8 mouse cellular contexts compared by ENCODE assay signal in genomic region chr12:82171591-82171990, GRCm38 (mm10). TPM values are rescaled to one million over a fixed set of nuclear protein-coding genes. Genes with fewer than 3 reads are reported as not detected.
DNase-seq lines count a peak whose midpoint lies in the region; ATAC-seq lines count a peak whose summit lies in the region.

No protein-coding gene starts in this region.

- H3K27me3 ChIP-seq in heart, embryonic 14.5 days (ENCODE audit: control insufficient read depth, insufficient read depth, low read length) = no peaks in the 10 kb centered on the region
- peaks cover 23% of the 10 kb centered on the region for H3K27me3 ChIP-seq in liver, embryonic 15.5 days
- no peaks in the 10 kb centered on the region for H3K27me3 ChIP-seq in neural tube, embryonic 15.5 days (replicated peaks)

- H3K4me2 ChIP-seq in heart, embryonic 14.5 days (ENCODE audit: low read length) = peak overlapping the region; percentile 68
- H3K4me2 ChIP-seq in liver, embryonic 15.5 days = peak overlapping the region; percentile 87
- H3K4me2 ChIP-seq in neural tube, embryonic 15.5 days = peak overlapping the region; percentile 94

- no peaks in the 10 kb centered on the region for H3K36me3 ChIP-seq in heart, embryonic 14.5 days (ENCODE audit: control insufficient read depth, insufficient read depth, low read length)
- H3K36me3 ChIP-seq in liver, embryonic 15.5 days (replicated peaks) = no peaks in the 10 kb centered on the region
- H3K36me3 ChIP-seq in neural tube, embryonic 15.5 days = no peaks in the 10 kb centered on the region

- peak overlapping the region; percentile 96 for H3K9ac ChIP-seq in heart, embryonic 14.5 days (ENCODE audit: low read length)
- H3K9ac ChIP-seq in liver, embryonic 15.5 days = no peak overlapping the region
- peak overlapping the region; percentile 85 for H3K9ac ChIP-seq in neural tube, embryonic 15.5 days (replicated peaks)

- no peak for ATAC-seq in heart, embryonic 14.5 days (ENCODE audit: insufficient number of reproducible peaks, insufficient read depth, low FRiP score, low read depth)
- ATAC-seq in liver, embryonic 15.5 days (ENCODE audit: insufficient read depth) = no peak
- ATAC-seq in neural tube, embryonic 15.5 days (ENCODE audit: low FRiP score) = no peak

- DNase-seq in spleen, postnatal 36 days (ENCODE audit: low spot score in 2 of 2) = peak; percentile 33 to 36
- no peak for DNase-seq in spleen, adult 18-20 months
- DNase-seq in embryo, embryonic 10 days (ENCODE audit: low spot score) = peak; percentile 72
- DNase-seq in kidney, postnatal 10 days = peak; percentile 80
- DNase-seq in frontal cortex, postnatal 10 days (ENCODE audit: low spot score in 2 of 2) = no peak

- H3K27ac ChIP-seq in heart, embryonic 14.5 days (replicated peaks in 1 of 2; ENCODE audit: control insufficient read depth in 1 of 2, insufficient read depth in 1 of 2, low read depth in 2 of 2, low read length in 2 of 2) = no peak overlapping the region
- no peak overlapping the region for H3K27ac ChIP-seq in liver, embryonic 15.5 days (replicated peaks)
- H3K27ac ChIP-seq in neural tube, embryonic 15.5 days (replicated peaks) = 0 out of 2 replicates have a peak overlapping the region, but pooled peaks have one; percentile 93

- no peaks in the 10 kb centered on the region for H3K9me3 ChIP-seq in heart, embryonic 14.5 days (ENCODE audit: control insufficient read depth, low read length)
- no peaks in the 10 kb centered on the region for H3K9me3 ChIP-seq in liver, embryonic 15.5 days (replicated peaks)
- H3K9me3 ChIP-seq in neural tube, embryonic 15.5 days (replicated peaks) = no peaks in the 10 kb centered on the region

- peaks cover 4 to 28% of the 10 kb centered on the region in 2 experiments for H3K4me1 ChIP-seq in heart, embryonic 14.5 days (ENCODE audit: control insufficient read depth in 2 of 2, insufficient read depth in 2 of 2, low read length in 2 of 2)
- H3K4me1 ChIP-seq in liver, embryonic 15.5 days (replicated peaks) = peaks cover 29% of the 10 kb centered on the region
- H3K4me1 ChIP-seq in neural tube, embryonic 15.5 days = peaks cover 48% of the 10 kb centered on the region

- 19% methylated on average over 10 of the region's 10 CpGs for WGBS in heart, embryonic 14.5 days
- WGBS in liver, embryonic 15.5 days (ENCODE audit: insufficient replicate concordance) = 19% methylated on average over 10 of the region's 10 CpGs
- WGBS in neural tube, embryonic 15.5 days = 25% methylated on average over 10 of the region's 10 CpGs

- peak overlapping the region; percentile 69 to 95; a peak in 3 of 4 replicates for H3K4me3 ChIP-seq in heart, embryonic 14.5 days (ENCODE audit: control insufficient read depth in 1 of 2, insufficient read depth in 1 of 2, low read depth in 1 of 2, low read length in 2 of 2)
- H3K4me3 ChIP-seq in liver, embryonic 15.5 days (replicated peaks) = no peak overlapping the region
- peak overlapping the region; percentile 74 for H3K4me3 ChIP-seq in neural tube, embryonic 15.5 days (replicated peaks)

RNA-seq across cellular contexts. Expression of gene Sipa1l1, which starts 2.5 kb away (rescaled TPM):
- polyA plus RNA-seq in heart, embryonic 14.5 days (2014; fragmentation: Nextera tagmentation; extraction: Ambion mirVana) = 25.6 and 25.7 TPM in 2 replicates
- polyA plus RNA-seq in liver, embryonic 15.5 days (2015; fragmentation: Nextera tagmentation; extraction: Ambion mirVana) = 3.7 and 4.0 TPM in 2 replicates
- 10.9 and 16.9 TPM in 2 replicates for polyA plus RNA-seq in neural tube, embryonic 15.5 days (2015; fragmentation: Nextera tagmentation; extraction: Ambion mirVana)

Comparison
In these comparisons a context has a peak if more than half of its experiments do, and no peak if none do; other contexts are left out.
1. DNase-seq: peak in spleen, postnatal 36 days (2 of 2), embryo, embryonic 10 days (single experiment) and kidney, postnatal 10 days (single experiment); none in spleen, adult 18-20 months (0 of 2) and frontal cortex, postnatal 10 days (0 of 2).
2. Peak in every context shown above with its lines, with median percentiles within 50 percentile points of each other: H3K4me2 ChIP-seq.